Mouse (Mus musculus) megakaryocyte-erythroid progenitor cell, adult 5-6 weeks (primary cell): ENCODE measurements around the gene Phykpl. TPM values are rescaled to one million over a fixed set of nuclear protein-coding genes. Genes with fewer than 3 reads are reported as not detected.

Source experiments
- ATAC-seq: replicated peaks from 2 replicates; pipeline ENCODE4 v1.8.0; 2016; ENCODE audit warnings: mild to moderate bottlenecking, inconsistent platforms; ENCODE audit not compliant: severe bottlenecking, poor library complexity, low FRiP score, low TSS enrichment
- total RNA-seq, 2 experiments: library from RNA; stranded (forward) in 1 of 2; stranded (reverse) in 1 of 2; fragments of 200-1000, 215-1000 nt in 1 of 2; fragments of >200 nt in 1 of 2; fragmentation: Nextera tagmentation in 1 of 2; gene quantifications; 2 replicates each; pipeline ENCODE4 v1.2.3; 2014 to 2017

Gene Phykpl
- 30.5 and 34.7 TPM in 2 replicates for total RNA-seq (2014; fragmentation: Nextera tagmentation)
- total RNA-seq (2017): 8.8 and 19.9 TPM in 2 replicates

GRCm38 (mm10) chr11:51584431-51585248 lies at the start of gene Phykpl:
Gene Phykpl (plus strand): TSS chr11:51584757.
- ATAC-seq: peak; percentile 86

GRCm38 (mm10) chr11:51538388-51538787 lies 46.2 kb upstream of the Phykpl start:
- ATAC-seq: no peak

GRCm38 (mm10) chr11:51538919-51539758 lies 45.4 kb upstream of the Phykpl start:
- peak; percentile 60 for ATAC-seq

GRCm38 (mm10) chr11:51539759-51540282 lies 44.7 kb upstream of the Phykpl start:
- peak; percentile 93 for ATAC-seq

GRCm38 (mm10) chr11:51542424-51542823 lies 42.1 kb upstream of the Phykpl start:
- ATAC-seq: no peak

- no peak for ATAC-seq
Measured at GRCm38 (mm10) chr11:51543487-51544050, 41.0 kb upstream of the Phykpl start.

- ATAC-seq: peak; percentile 51
Measured at GRCm38 (mm10) chr11:51544413-51544812, 40.1 kb upstream of the Phykpl start.

- no peak for ATAC-seq
Measured at GRCm38 (mm10) chr11:51545811-51546210, 38.7 kb upstream of the Phykpl start.

- no peak for ATAC-seq
Measured at GRCm38 (mm10) chr11:51551253-51551652, 33.3 kb upstream of the Phykpl start.

GRCm38 (mm10) chr11:51552091-51552490 lies 32.5 kb upstream of the Phykpl start:
- ATAC-seq: no peak

- no peak for ATAC-seq
Measured at GRCm38 (mm10) chr11:51554590-51554989, 30.0 kb upstream of the Phykpl start.

- ATAC-seq: no peak
Measured at GRCm38 (mm10) chr11:51555066-51555465, 29.5 kb upstream of the Phykpl start.

- ATAC-seq: no peak
Measured at GRCm38 (mm10) chr11:51563276-51563675, 21.3 kb upstream of the Phykpl start.

GRCm38 (mm10) chr11:51565062-51565461 lies 19.5 kb upstream of the Phykpl start:
- 0 out of 2 replicates have a peak, but pooled peaks have one; percentile 44 for ATAC-seq

- ATAC-seq: no peak
Measured at GRCm38 (mm10) chr11:51565951-51566350, 18.6 kb upstream of the Phykpl start.

GRCm38 (mm10) chr11:51568801-51569200 lies 15.8 kb upstream of the Phykpl start:
- no peak for ATAC-seq

GRCm38 (mm10) chr11:51576454-51576853 lies 8.1 kb upstream of the Phykpl start:
- no peak for ATAC-seq

GRCm38 (mm10) chr11:51577587-51577986 lies 7.0 kb upstream of the Phykpl start:
- ATAC-seq: no peak

GRCm38 (mm10) chr11:51579024-51579423 lies 5.5 kb upstream of the Phykpl start:
- no peak for ATAC-seq

GRCm38 (mm10) chr11:51582713-51583112 lies 1.8 kb upstream of the Phykpl start:
- ATAC-seq: 0 out of 2 replicates have a peak, but pooled peaks have one; percentile 37
